Mouse (Mus musculus) spleen, adult 2 months (tissue): ENCODE data around the gene Nme9.

Source experiments
- CTCF ChIP-seq: fragments of 200-500 bp; IDR thresholded peaks from 2 replicates; pipeline ENCODE4 v1.5.1; 2011; ENCODE audit warnings: mild to moderate bottlenecking, inconsistent platforms; ENCODE audit not compliant: insufficient read depth, insufficient read length, insufficient replicate concordance; ENCODE audit errors: extremely low read depth
- POLR2A ChIP-seq: fragments of 200-500 bp; IDR thresholded peaks from 2 replicates; pipeline ENCODE4 v1.6.1; 2011; ENCODE audit warnings: low read depth, low read length, inconsistent platforms

DNA sequence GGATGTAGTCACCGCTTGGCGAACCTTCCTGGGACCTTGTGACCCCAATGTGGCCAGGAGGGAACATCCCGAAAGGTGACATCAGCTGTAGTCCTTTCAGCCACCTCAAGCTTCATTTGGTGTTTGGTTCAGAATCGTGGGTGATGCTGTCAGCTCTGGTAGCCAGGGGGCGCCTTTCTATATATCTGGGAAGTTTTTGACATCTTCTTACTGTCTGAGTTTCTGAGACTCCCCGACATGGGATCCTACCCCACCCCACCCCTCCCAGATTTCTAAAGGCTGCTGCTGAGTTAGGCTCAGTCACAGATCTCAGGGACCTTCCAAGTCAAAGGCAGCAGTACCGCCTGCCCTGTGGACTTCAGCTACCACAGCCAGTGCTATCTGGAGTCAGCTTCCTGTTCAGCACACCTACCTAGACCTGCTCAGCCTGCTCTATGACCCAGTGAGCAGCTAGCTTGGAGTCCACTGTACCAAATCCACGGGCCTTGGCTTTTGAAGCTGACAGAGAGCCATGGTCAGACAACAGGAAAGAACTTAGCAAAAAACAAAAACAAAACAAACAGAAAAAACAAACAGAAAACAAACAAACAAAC lies 18.5 kb downstream of the Nme9 start:
- peak; percentile 9; the same call in 1 of the 2 replicates for TF ChIP-seq CTCF
- no peak for TF ChIP-seq POLR2A
